15 mouse cellular contexts compared by ENCODE assay signal in the genomic region with DNA sequence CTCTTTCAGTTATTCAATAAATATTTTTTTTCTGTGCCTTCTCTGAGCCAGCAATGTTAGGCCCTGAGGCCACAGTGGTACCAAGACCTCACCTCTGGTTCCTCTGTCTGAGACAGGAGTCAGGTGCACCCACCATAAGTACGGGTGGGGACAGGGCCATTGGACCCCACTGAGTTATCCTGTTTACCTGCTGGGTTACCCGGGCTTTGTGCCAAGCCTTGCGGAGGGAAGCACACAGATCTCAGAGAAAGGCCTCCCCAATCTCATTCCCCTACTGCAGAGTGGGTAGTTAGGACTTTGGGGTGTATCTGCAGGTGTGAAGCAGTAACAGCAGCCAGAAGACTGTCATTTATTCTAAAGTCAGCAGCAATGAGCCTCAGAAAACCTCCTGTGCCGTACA. TPM values are rescaled to one million over a fixed set of nuclear protein-coding genes. Genes with fewer than 3 reads are reported as not detected.
DNase-seq lines count a peak whose midpoint lies in the region; ATAC-seq and TF ChIP-seq lines count a peak whose summit lies in the region.
"Had no signal": no experiment of that assay in that cellular context is flagged by ENCODE, and none has a peak within 500 bp of the region (broad histone marks: within the 10 kb centered on the region; RNA-seq: fewer than 3 reads in every experiment).

No protein-coding gene starts in this region.

- no peaks in the 10 kb centered on the region for H3K27me3 ChIP-seq in hindbrain, postnatal 0 days (ENCODE audit: insufficient read depth, low read length)
- H3K27me3 ChIP-seq in hindbrain, embryonic 13.5 days = no peaks in the 10 kb centered on the region
- no peaks in the 10 kb centered on the region for H3K27me3 ChIP-seq in embryonic facial prominence, embryonic 15.5 days
- H3K27me3 ChIP-seq: embryonic facial prominence, embryonic 12.5 days; liver, embryonic 12.5 days; Patski had no signal

- H3K9me3 ChIP-seq in hindbrain, postnatal 0 days (ENCODE audit: low read length) = no peaks in the 10 kb centered on the region
- no peaks in the 10 kb centered on the region for H3K9me3 ChIP-seq in hindbrain, embryonic 13.5 days
- no peaks in the 10 kb centered on the region for H3K9me3 ChIP-seq in ES-E14 (ENCODE audit: control insufficient read depth, insufficient read depth, low read depth, low read length)
- H3K9me3 ChIP-seq in embryonic facial prominence, embryonic 15.5 days (replicated peaks) = no peaks in the 10 kb centered on the region
- H3K9me3 ChIP-seq: embryonic facial prominence, embryonic 12.5 days; liver, embryonic 12.5 days had no signal

- in situ Hi-C loops in ES-E14 (cut with MboI; ENCODE audit: low sequenced_read_pairs in 2 of 2, unreplicated experiment in 2 of 2) = no loop called here

- intact Hi-C loops in gastrocnemius, adult 2 months (cut with DNase I) = no loop called here

- no peak for TF ChIP-seq CTCF in gastrocnemius, adult 2 months (IDR thresholded peaks at IDR 0.05)
- no peak for TF ChIP-seq CTCF in hindbrain, postnatal 0 days (IDR thresholded peaks at IDR 0.05; ENCODE audit: low read depth)

- peaks cover 35% of the 10 kb centered on the region for H3K36me3 ChIP-seq in hindbrain, postnatal 0 days (ENCODE audit: insufficient read depth, low read length)
- H3K36me3 ChIP-seq in hindbrain, embryonic 13.5 days = peaks cover 76% of the 10 kb centered on the region
- H3K36me3 ChIP-seq in ES-E14 (ENCODE audit: control insufficient read depth, insufficient read depth, low read length, poor library complexity, severe bottlenecking) = peaks cover 5% of the 10 kb centered on the region; the same call in 1 of the 2 replicates
- H3K36me3 ChIP-seq in embryonic facial prominence, embryonic 15.5 days = peaks cover 17% of the 10 kb centered on the region; the same call in 1 of the 2 replicates

- no peak for DNase-seq in gastrocnemius, adult 2 months
- DNase-seq in gastrocnemius, adult 8-10 months (ENCODE audit: low spot score in 2 of 2) = no peak
- DNase-seq in hindbrain, postnatal 0 days (ENCODE audit: low spot score) = no peak
- DNase-seq in ES-E14 (ENCODE audit: low read depth, low spot score) = no peak
- no peak for DNase-seq in left cerebral cortex, adult 8-10 months (ENCODE audit: low spot score in 2 of 2)
- DNase-seq: thymus, adult 18-20 months had no signal

- 59% methylated on average over 4 of the region's 4 CpGs for WGBS in hindbrain, postnatal 0 days
- 90% methylated on average over 4 of the region's 4 CpGs for WGBS in hindbrain, embryonic 13.5 days
- WGBS in embryonic facial prominence, embryonic 15.5 days = 71% methylated on average over 4 of the region's 4 CpGs

- no peak overlapping the region for H3K9ac ChIP-seq in hindbrain, postnatal 0 days (replicated peaks; ENCODE audit: low read length)
- no peak overlapping the region for H3K9ac ChIP-seq in hindbrain, embryonic 13.5 days
- no peak overlapping the region for H3K9ac ChIP-seq in ES-E14 (ENCODE audit: insufficient read depth, low read depth, low read length, poor library complexity, severe bottlenecking)
- H3K9ac ChIP-seq in embryonic facial prominence, embryonic 15.5 days = no peak overlapping the region
- H3K9ac ChIP-seq: embryonic facial prominence, embryonic 12.5 days; liver, embryonic 12.5 days had no signal

- no peak for ATAC-seq in hindbrain, postnatal 0 days
- ATAC-seq in hindbrain, embryonic 13.5 days (ENCODE audit: low FRiP score) = no peak
- ATAC-seq in embryonic facial prominence, embryonic 15.5 days (ENCODE audit: insufficient number of reproducible peaks, low FRiP score, low TSS enrichment, low read depth) = no peak
- ATAC-seq in inflammation-experienced regulatory T-cells, adult 6 months = no peak
- ATAC-seq: CD4-positive, CD25-positive, alpha-beta regulatory T cell, adult 4 months; forebrain, embryonic 16.5 days; liver, embryonic 12.5 days; Patski had no signal

- H3K4me3 ChIP-seq in gastrocnemius, adult 2 months = no peak overlapping the region
- H3K4me3 ChIP-seq in hindbrain, postnatal 0 days (ENCODE audit: low read length) = no peak overlapping the region
- H3K4me3 ChIP-seq in hindbrain, embryonic 13.5 days = no peak overlapping the region
- H3K4me3 ChIP-seq in ES-E14 (ENCODE audit: insufficient read depth in 1 of 2, low read depth in 1 of 2, low read length in 2 of 2, poor library complexity in 1 of 2, severe bottlenecking in 1 of 2) = no peak overlapping the region
- H3K4me3 ChIP-seq in embryonic facial prominence, embryonic 15.5 days (replicated peaks) = no peak overlapping the region
- H3K4me3 ChIP-seq: embryonic facial prominence, embryonic 12.5 days; liver, embryonic 12.5 days; myocyte had no signal

- no peak overlapping the region for H3K4me2 ChIP-seq in hindbrain, postnatal 0 days (ENCODE audit: low read depth, low read length)
- no peak overlapping the region for H3K4me2 ChIP-seq in hindbrain, embryonic 13.5 days
- no peak overlapping the region for H3K4me2 ChIP-seq in embryonic facial prominence, embryonic 15.5 days (replicated peaks)
- H3K4me2 ChIP-seq: embryonic facial prominence, embryonic 12.5 days; liver, embryonic 12.5 days had no signal

- peak overlapping the region; percentile 86 for H3K27ac ChIP-seq in gastrocnemius, adult 2 months
- 0 out of 2 replicates have a peak overlapping the region, but pooled peaks have one; percentile 8 for H3K27ac ChIP-seq in hindbrain, postnatal 0 days
- H3K27ac ChIP-seq in hindbrain, embryonic 13.5 days = no peak overlapping the region
- peak overlapping the region; percentile 41; the same call in 1 of the 2 replicates for H3K27ac ChIP-seq in ES-E14 (ENCODE audit: insufficient read depth, low read depth, low read length, poor library complexity, severe bottlenecking)
- H3K27ac ChIP-seq in embryonic facial prominence, embryonic 15.5 days (replicated peaks) = 0 out of 2 replicates have a peak overlapping the region, but pooled peaks have one; percentile 65
- H3K27ac ChIP-seq: embryonic facial prominence, embryonic 12.5 days; liver, embryonic 12.5 days had no signal

- no peaks in the 10 kb centered on the region for H3K4me1 ChIP-seq in hindbrain, postnatal 0 days (ENCODE audit: insufficient read depth, low read length)
- 0 out of 2 replicates have a peak, but pooled peaks cover 7% of the 10 kb centered on the region for H3K4me1 ChIP-seq in hindbrain, embryonic 13.5 days (replicated peaks)
- peaks cover 0 to 7% of the 10 kb centered on the region in 2 experiments; a peak in 1 of 4 replicates for H3K4me1 ChIP-seq in ES-E14 (ENCODE audit: control insufficient read depth in 2 of 2, insufficient read depth in 2 of 2, low read length in 2 of 2, poor library complexity in 1 of 2)
- H3K4me1 ChIP-seq in embryonic facial prominence, embryonic 15.5 days = peaks cover 34% of the 10 kb centered on the region
- H3K4me1 ChIP-seq: embryonic facial prominence, embryonic 12.5 days had no signal

TF ChIP-seq in ES-E14, 5 proteins besides CTCF, POLR2A, EP300 and RAD21:
- no peak for TF ChIP-seq ZNF384 (IDR thresholded peaks at IDR 0.05; ENCODE audit: low read depth, low read length)
- no peak for TF ChIP-seq MAFK (IDR thresholded peaks at IDR 0.05; ENCODE audit: insufficient read depth, low read depth, low read length)
- TF ChIP-seq CHD2 (IDR thresholded peaks at IDR 0.05; ENCODE audit: low read depth, low read length) = no peak
- TF ChIP-seq HCFC1 (IDR thresholded peaks at IDR 0.05; ENCODE audit: borderline replicate concordance, insufficient read depth, low read length) = no peak
- no peak for TF ChIP-seq ZC3H11A (IDR thresholded peaks at IDR 0.05; ENCODE audit: borderline replicate concordance, low read depth, low read length)

RNA-seq across cellular contexts. Expression of gene Dusp1, which starts 50.0 kb away (rescaled TPM):
- total RNA-seq in gastrocnemius, adult 2 months (2021) = 10 to 100 TPM; 73.0 to 89.6 TPM
- 10 to 100 TPM; 49.6 to 99.2 (median 59.4) TPM for total RNA-seq in gastrocnemius, adult 8-10 months (2022)
- 50.5 and 51.4 TPM in 2 replicates for total RNA-seq in hindbrain, postnatal 0 days (2014; rRNA removed)
- 25.3 and 27.0 TPM in 2 replicates for polyA plus RNA-seq in hindbrain, postnatal 0 days (2015; fragmentation: Nextera tagmentation; extraction: Ambion mirVana)
- polyA plus RNA-seq in hindbrain, embryonic 13.5 days (2015; fragmentation: Nextera tagmentation; extraction: Ambion mirVana) = 34.5 and 35.5 TPM in 2 replicates
- total RNA-seq in ES-E14 (2012; rRNA removed) = 20.0 and 21.2 TPM in 2 replicates
- polyA plus RNA-seq in embryonic facial prominence, embryonic 15.5 days (2015; fragmentation: Nextera tagmentation; extraction: Ambion mirVana) = 28.4 and 33.3 TPM in 2 replicates
- 10 to 100 TPM; 31.4 to 56.0 (median 32.0) TPM for polyA plus RNA-seq in inflammation-experienced regulatory T-cells, adult 6 months (2017; shearing (Covaris generic))
- total RNA-seq in left cerebral cortex, adult 8-10 months (2022) = 10 to 100 TPM; 21.6 to 50.5 (median 28.7) TPM

RNA-seq across cellular contexts. Expression of gene Ergic1, which starts 50.6 kb away (rescaled TPM):
- 10 to 100 TPM; 40.3 to 60.3 TPM for total RNA-seq in gastrocnemius, adult 2 months (2021)
- total RNA-seq in gastrocnemius, adult 8-10 months (2022) = 10 to 100 TPM; 42.1 to 62.2 (median 50.9) TPM
- 235 and 250 TPM in 2 replicates for total RNA-seq in hindbrain, postnatal 0 days (2014; rRNA removed)
- 81.2 and 93.5 TPM in 2 replicates for polyA plus RNA-seq in hindbrain, postnatal 0 days (2015; fragmentation: Nextera tagmentation; extraction: Ambion mirVana)
- polyA plus RNA-seq in hindbrain, embryonic 13.5 days (2015; fragmentation: Nextera tagmentation; extraction: Ambion mirVana) = 86.8 and 90.1 TPM in 2 replicates
- 97.5 and 142 TPM in 2 replicates for total RNA-seq in ES-E14 (2012; rRNA removed)
- polyA plus RNA-seq in embryonic facial prominence, embryonic 15.5 days (2015; fragmentation: Nextera tagmentation; extraction: Ambion mirVana) = 114 and 118 TPM in 2 replicates
- 10 to 100 TPM; 35.9 to 50.4 (median 39.8) TPM for polyA plus RNA-seq in inflammation-experienced regulatory T-cells, adult 6 months (2017; shearing (Covaris generic))
- 100 to 1,000 TPM; 131 to 191 (median 161) TPM for total RNA-seq in left cerebral cortex, adult 8-10 months (2022)

RNA-seq across cellular contexts. Expression of gene Atp6v0e, which starts 51.1 kb away (rescaled TPM):
- total RNA-seq in gastrocnemius, adult 2 months (2021) = 10 to 100 TPM; 28.7 to 31.2 TPM
- 10 to 100 TPM; 42.0 to 50.3 (median 45.8) TPM for total RNA-seq in gastrocnemius, adult 8-10 months (2022)
- 98.2 and 124 TPM in 2 replicates for total RNA-seq in hindbrain, postnatal 0 days (2014; rRNA removed)
- 121 and 133 TPM in 2 replicates for polyA plus RNA-seq in hindbrain, postnatal 0 days (2015; fragmentation: Nextera tagmentation; extraction: Ambion mirVana)
- 107 and 114 TPM in 2 replicates for polyA plus RNA-seq in hindbrain, embryonic 13.5 days (2015; fragmentation: Nextera tagmentation; extraction: Ambion mirVana)
- 252 and 291 TPM in 2 replicates for total RNA-seq in ES-E14 (2012; rRNA removed)
- 255 and 256 TPM in 2 replicates for polyA plus RNA-seq in embryonic facial prominence, embryonic 15.5 days (2015; fragmentation: Nextera tagmentation; extraction: Ambion mirVana)
- polyA plus RNA-seq in inflammation-experienced regulatory T-cells, adult 6 months (2017; shearing (Covaris generic)) = 100 to 1,000 TPM; 402 to 432 (median 418) TPM
- total RNA-seq in left cerebral cortex, adult 8-10 months (2022) = 10 to 100 TPM; 34.5 to 46.9 (median 43.4) TPM
